Mouse (Mus musculus) kidney, embryonic 15.5 days (tissue): Measurements from ENCODE around the gene Tesc. TPM values are rescaled to one million over a fixed set of nuclear protein-coding genes. Genes with fewer than 3 reads are reported as not detected.

Experiments
- ATAC-seq: fragments of 200-750 bp; cut with Nextera tagmentation; replicated peaks from 2 replicates; pipeline ENCODE4 v1.8.0; 2017; ENCODE audit warnings: moderate TSS enrichment; ENCODE audit not compliant: low FRiP score
- H3K27ac ChIP-seq: fragments of 300-500 bp; sonication (generic); 2 replicates; pipeline ENCODE4 v1.5.1; 2015; ENCODE audit warnings: mild to moderate bottlenecking, inconsistent platforms
- H3K27me3 ChIP-seq: fragments of 300-500 bp; sonication (generic); 2 replicates; pipeline ENCODE4 v1.6.1; 2015; ENCODE audit warnings: inconsistent platforms
- H3K36me3 ChIP-seq: fragments of 300-500 bp; sonication (generic); 2 replicates; pipeline ENCODE4 v1.6.1; 2015; ENCODE audit warnings: inconsistent platforms
- H3K4me1 ChIP-seq: fragments of 300-500 bp; sonication (generic); 2 replicates; pipeline ENCODE4 v1.6.1; 2015; ENCODE audit warnings: inconsistent platforms
- H3K4me2 ChIP-seq: fragments of 300-500 bp; sonication (generic); 2 replicates; pipeline ENCODE4 v1.6.1; 2015; ENCODE audit warnings: moderate library complexity, mild to moderate bottlenecking, inconsistent platforms
- H3K4me3 ChIP-seq: fragments of 300-500 bp; sonication (generic); replicated peaks from 2 replicates; pipeline ENCODE4 v1.5.1; 2015; ENCODE audit warnings: mild to moderate bottlenecking, inconsistent platforms
- H3K9ac ChIP-seq: fragments of 300-500 bp; sonication (generic); 2 replicates; pipeline ENCODE4 v1.6.1; 2015; ENCODE audit warnings: mild to moderate bottlenecking, inconsistent platforms
- H3K9me3 ChIP-seq: fragments of 300-500 bp; sonication (generic); replicated peaks from 2 replicates; pipeline ENCODE4 v1.6.1; 2016; ENCODE audit warnings: inconsistent platforms
- WGBS: fragments of 180-500 bp; shearing (Covaris S2); methylation state at CpG from one replicate; pipeline ENCODE4 v1.1.7; 2015; ENCODE audit warnings: mixed read lengths; 5-methylcytosine and 5-hydroxymethylcytosine counted together
- polyA plus RNA-seq: library from polyadenylated mRNA; unstranded; fragments of >200 nt; fragmentation: Nextera tagmentation; extraction: Ambion mirVana; gene quantifications from 2 replicates; pipeline ENCODE4 v1.2.1, GENCODE M21; 2015

Gene Tesc
- polyA plus RNA-seq, 1 experiment from 2014 or later: 17.1 TPM

DNA sequence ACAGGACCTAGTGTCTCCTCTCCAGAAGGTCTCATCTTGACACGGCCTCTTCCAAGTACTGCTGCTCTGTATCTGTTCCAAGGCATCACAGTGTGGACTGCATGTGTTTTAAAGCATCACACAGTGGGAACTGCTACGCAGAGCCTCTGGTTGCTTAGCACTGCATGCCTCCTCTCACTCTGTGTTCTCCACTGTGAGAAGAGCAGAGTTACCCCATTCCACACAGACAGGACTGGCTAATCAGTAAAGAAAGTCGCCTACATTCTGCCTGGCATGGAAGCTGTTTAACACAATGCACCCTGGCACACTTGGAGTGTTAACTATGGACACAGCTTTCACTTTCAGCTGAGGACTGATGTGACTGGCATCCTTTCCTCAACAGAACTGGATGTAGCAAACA, 68.8 kb downstream of the Tesc start:
- ATAC-seq: no peak
- Histone ChIP-seq H3K27ac (no peak overlapping the region), H3K36me3 (peaks cover 78% of the 10 kb centered on the region), H3K9ac (no peak overlapping the region), H3K4me1 (no peaks in the 10 kb centered on the region), H3K9me3 (no peaks in the 10 kb centered on the region), H3K4me2 (no peak overlapping the region), H3K4me3 (no peak overlapping the region), H3K27me3 (no peaks in the 10 kb centered on the region)
- 86% methylated on average over 3 of the region's 3 CpGs for WGBS

DNA sequence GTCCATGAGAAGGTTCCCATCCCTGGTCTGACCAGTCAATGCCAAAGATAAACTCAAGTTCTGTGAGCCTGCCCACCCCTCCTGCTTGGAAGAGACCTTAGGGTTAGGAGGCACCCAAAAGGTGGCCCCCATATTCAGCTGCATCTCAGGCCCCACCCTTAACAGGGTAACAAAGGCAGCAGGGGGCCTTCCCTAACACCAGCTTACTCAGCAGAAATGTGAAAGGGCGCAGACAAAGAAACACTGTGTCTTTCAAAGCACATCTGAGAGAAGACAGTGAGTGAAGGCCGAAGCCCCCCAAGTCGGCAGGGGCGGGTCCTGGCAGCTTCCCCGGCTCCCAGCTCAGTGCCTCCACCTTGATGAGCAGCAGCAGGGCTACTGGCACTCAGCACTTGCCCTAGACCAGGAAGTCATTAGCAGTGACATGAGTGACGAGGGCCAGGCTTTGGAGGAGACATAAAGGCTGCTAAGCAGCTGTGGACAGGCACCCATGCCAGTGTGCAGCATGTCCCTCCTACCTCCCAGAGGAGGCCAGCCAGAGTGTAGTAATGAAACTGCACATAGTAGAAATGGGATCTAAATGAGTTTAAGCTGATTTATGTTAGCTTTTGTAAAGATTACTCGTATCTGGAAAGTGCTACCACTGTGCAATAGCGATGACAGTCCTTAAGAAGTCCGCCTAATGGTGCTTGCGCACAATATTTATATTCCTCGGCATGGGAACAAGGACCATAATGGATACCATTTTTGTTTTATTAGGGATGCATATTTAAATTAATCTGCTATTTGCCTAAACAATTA, 71.7 kb downstream of the Tesc start:
- no peak overlapping the region for H3K9ac ChIP-seq
- H3K4me1 ChIP-seq: no peaks in the 10 kb centered on the region
- 67% methylated on average over 11 of the region's 11 CpGs for WGBS
- peaks cover 52% of the 10 kb centered on the region for H3K36me3 ChIP-seq
- H3K9me3 ChIP-seq: no peaks in the 10 kb centered on the region
- H3K4me3 ChIP-seq: no peak overlapping the region
- H3K4me2 ChIP-seq: no peak overlapping the region
- no peak for ATAC-seq
- H3K27ac ChIP-seq: no peak overlapping the region
- no peaks in the 10 kb centered on the region for H3K27me3 ChIP-seq

DNA sequence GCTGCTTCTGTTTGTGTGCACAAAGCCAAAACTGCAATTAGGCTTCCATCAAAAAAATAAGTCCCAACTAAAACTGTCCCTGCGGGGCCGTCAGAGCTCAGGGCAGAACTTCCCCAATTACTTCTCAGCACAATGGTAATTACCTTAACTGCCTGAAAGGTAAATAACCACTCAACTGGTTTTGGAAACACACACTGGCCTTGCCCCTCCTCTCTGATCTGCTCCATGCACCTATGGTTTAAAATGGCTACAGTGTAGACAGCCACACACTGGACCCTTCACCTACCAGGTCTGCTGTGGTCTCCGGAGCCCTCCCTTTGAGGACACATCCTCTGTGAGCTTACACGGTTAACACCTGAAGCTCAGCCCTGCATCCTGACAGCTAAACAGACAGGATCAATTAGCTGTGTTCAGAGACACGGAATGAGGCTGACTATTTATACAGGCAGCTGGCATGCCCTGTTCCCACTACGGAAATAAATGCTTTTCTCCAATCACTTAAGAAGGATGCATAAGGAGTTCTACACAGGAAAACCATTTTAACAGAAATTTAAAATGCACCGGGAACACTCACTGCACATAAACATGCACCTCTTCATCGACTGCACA, 72.4 kb downstream of the Tesc start:
- 68% methylated on average over 8 of the region's 8 CpGs for WGBS
- Histone ChIP-seq H3K27ac (no peak overlapping the region), H3K27me3 (no peaks in the 10 kb centered on the region), H3K9ac (no peak overlapping the region), H3K4me3 (no peak overlapping the region), H3K9me3 (no peaks in the 10 kb centered on the region), H3K4me1 (no peaks in the 10 kb centered on the region), H3K4me2 (no peak overlapping the region), H3K36me3 (peaks cover 49% of the 10 kb centered on the region)
- no peak for ATAC-seq

DNA sequence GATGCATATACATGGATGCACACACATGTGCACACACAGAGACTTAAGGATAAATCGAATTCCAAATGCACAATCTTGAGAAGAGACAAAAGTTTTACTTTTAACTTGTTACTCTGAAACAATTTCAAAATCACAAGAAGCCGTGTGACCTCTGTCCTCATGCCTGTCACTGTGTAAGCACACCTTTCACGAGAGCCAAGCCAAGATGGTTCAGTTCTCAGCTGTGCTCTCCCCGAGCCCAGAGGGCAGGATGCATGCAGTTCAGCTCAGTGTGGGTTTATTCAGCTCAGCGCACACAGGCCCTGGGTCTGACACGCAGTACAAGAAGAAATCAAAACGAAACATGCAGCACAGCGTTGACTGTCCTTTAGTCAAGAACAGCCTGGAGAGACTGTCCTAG, 78.0 kb downstream of the Tesc start:
- no peaks in the 10 kb centered on the region for H3K27me3 ChIP-seq

DNA sequence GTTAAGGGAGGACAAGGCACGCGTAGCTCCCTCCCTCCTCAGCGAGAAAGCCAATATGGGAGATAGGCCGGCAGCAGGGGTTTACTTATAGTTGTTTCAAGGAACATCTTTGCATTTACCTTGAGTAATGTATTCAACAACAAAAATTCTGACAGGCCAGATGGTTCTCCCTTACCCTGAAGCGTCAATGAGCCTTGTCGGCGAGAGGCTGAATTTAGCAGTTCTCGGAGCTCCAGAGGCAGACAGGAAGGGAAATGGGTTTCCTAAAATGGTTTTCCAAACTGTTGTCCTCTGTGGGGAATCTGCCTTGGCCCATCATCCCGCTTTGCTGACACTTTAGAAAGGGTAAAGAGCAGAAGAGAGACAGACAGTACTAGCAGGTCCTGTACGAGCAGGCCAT, 79.1 kb downstream of the Tesc start:
- no peak overlapping the region for H3K4me3 ChIP-seq
- H3K4me1 ChIP-seq: peaks cover 7% of the 10 kb centered on the region; the same call in 1 of the 2 replicates
- no peak overlapping the region for H3K27ac ChIP-seq
- no peaks in the 10 kb centered on the region for H3K9me3 ChIP-seq
- ATAC-seq: no peak
- no peak overlapping the region for H3K9ac ChIP-seq
- WGBS: 94% methylated on average over 10 of the region's 10 CpGs
- H3K27me3 ChIP-seq: no peaks in the 10 kb centered on the region
- H3K4me2 ChIP-seq: no peak overlapping the region
- H3K36me3 ChIP-seq: peaks cover 54% of the 10 kb centered on the region

More for the DNA sequence above, 78.0 kb downstream of the Tesc start:
- no peak for ATAC-seq
- Histone ChIP-seq H3K4me1 (peaks cover 7% of the 10 kb centered on the region; the same call in 1 of the 2 replicates), H3K9me3 (no peaks in the 10 kb centered on the region), H3K4me3 (no peak overlapping the region), H3K27ac (no peak overlapping the region), H3K9ac (no peak overlapping the region), H3K4me2 (no peak overlapping the region), H3K36me3 (peaks cover 48% of the 10 kb centered on the region)
- 85% methylated on average over 8 of the region's 8 CpGs for WGBS

DNA sequence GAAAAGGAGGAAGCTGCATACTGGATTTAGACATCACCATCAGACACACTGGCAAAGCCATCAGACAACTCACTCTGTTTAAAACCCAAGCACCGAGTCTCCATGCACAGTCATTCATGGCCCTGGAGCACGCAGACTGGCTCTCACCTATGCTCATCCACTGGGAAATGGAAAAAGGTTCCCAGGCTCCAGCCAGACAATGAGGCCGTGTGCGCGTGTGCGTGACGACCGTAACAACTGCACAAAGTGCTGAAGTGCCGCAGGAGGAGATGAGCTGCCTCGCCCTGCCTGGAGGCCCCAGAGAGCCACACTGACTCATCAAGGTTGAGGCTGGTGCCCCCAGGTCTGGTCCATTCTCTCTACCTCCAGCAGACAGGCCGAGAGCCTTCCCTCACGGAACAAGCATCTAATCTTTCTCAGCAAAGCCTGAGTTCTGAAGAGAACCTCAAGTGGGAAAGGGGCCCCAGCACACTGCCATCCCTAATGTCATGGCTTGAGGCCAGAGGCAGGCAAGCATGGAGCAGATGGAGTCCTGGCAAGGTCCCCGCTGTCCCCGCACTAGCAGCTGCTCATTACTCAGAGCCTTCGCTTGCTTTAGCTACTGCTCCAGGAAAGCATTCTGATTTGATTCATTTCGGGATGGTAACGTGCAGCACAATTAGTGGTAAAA, 80.7 kb downstream of the Tesc start:
- no peak overlapping the region for H3K9ac ChIP-seq
- ATAC-seq: no peak
- no peak overlapping the region for H3K27ac ChIP-seq
- H3K36me3 ChIP-seq: peaks cover 64% of the 10 kb centered on the region
- H3K9me3 ChIP-seq: no peaks in the 10 kb centered on the region
- peaks cover 7% of the 10 kb centered on the region; the same call in 1 of the 2 replicates for H3K4me1 ChIP-seq
- H3K27me3 ChIP-seq: no peaks in the 10 kb centered on the region
- H3K4me3 ChIP-seq: no peak overlapping the region
- H3K4me2 ChIP-seq: no peak overlapping the region
- WGBS: 73% methylated on average over 17 of the region's 17 CpGs

DNA sequence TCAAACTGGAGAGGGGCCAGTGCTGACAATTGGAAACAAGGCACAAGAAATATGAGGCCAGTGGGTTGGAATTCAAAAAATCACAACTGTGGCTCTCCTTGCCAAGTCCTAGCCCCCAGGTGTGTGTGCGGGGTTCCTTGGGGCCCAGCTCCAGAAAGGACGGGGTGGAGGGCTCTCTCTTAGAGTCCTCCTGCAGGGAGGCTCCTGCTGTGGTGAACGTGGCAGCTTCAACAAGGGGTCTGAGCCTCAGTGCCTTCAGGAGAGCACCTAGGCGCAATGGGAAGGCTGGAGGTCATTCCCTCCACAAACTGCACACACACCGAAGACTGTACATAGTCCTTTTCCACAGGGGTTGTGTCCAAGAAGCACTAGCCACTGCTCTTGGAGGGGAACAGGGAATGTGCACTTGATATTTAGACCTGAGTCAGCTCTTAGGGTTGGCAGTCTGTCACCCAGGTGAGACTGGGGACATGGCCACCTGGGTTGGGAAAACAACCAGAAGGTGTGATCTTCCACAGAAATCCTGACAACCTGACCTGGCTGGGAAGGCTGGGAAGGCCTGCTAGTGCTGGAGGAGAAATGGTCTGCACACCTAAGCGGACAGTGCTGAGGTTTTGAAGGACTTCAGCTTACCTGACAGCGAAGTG, 81.4 kb downstream of the Tesc start:
- H3K27me3 ChIP-seq: no peaks in the 10 kb centered on the region
- ATAC-seq: no peak
- no peak overlapping the region for H3K4me2 ChIP-seq
- H3K4me3 ChIP-seq: no peak overlapping the region
- H3K36me3 ChIP-seq: peaks cover 67% of the 10 kb centered on the region
- H3K4me1 ChIP-seq: peaks cover 7% of the 10 kb centered on the region; the same call in 1 of the 2 replicates
- no peak overlapping the region for H3K27ac ChIP-seq
- WGBS: 86% methylated on average over 7 of the region's 7 CpGs
- H3K9ac ChIP-seq: no peak overlapping the region
- H3K9me3 ChIP-seq: no peaks in the 10 kb centered on the region

Other genes with a start within 250 kb of the Tesc start
- 0.92 and 0.96 TPM in 2 replicates for gene Nos1, start 246.7 kb upstream of the Tesc start, polyA plus RNA-seq
- gene Fbxo21, start 51.0 kb upstream of the Tesc start, polyA plus RNA-seq: 75.7 and 78.9 TPM in 2 replicates
- gene Fbxw8, start 127.7 kb downstream of the Tesc start, polyA plus RNA-seq: 25.7 and 28.9 TPM in 2 replicates
- 0.09 and 0.12 TPM in 2 replicates for gene Hrk, start 136.9 kb downstream of the Tesc start, polyA plus RNA-seq
- 3.1 and 3.5 TPM in 2 replicates for gene Rnft2, start 217.4 kb downstream of the Tesc start, polyA plus RNA-seq
- gene 2410131K14Rik, start 217.5 kb downstream of the Tesc start, polyA plus RNA-seq: 9.0 and 9.2 TPM in 2 replicates